Mouse (Mus musculus): ENCODE data around the gene Gpha2. TPM values are rescaled to one million over a fixed set of nuclear protein-coding genes. Genes with fewer than 3 reads are reported as not detected.

The Gpha2 gene
- polyA plus RNA-seq, 1 experiment, result not detected

DNA sequence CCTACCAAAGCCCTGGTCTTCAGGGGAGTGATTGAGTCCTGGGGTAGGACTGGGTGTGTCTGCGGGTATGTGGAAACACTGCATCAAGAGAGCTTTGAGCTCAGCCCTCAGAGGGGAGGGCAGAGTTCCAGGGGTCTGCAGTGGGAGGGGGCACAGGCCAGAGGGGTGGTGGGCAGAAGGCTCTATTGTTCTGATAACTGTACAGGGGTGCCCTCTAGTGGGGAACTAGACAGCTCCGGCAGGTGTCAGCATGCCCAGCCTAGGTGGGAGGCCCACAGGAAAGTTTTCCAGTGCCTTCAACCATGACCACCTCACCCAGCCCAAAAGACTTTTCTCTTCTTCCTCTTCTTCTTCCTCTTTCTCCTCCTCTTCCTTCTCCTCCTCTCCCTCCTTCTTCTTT lies 34.2 kb downstream of the Gpha2 start:
- 67% methylated on average over 2 of the region's 2 CpGs for WGBS

DNA sequence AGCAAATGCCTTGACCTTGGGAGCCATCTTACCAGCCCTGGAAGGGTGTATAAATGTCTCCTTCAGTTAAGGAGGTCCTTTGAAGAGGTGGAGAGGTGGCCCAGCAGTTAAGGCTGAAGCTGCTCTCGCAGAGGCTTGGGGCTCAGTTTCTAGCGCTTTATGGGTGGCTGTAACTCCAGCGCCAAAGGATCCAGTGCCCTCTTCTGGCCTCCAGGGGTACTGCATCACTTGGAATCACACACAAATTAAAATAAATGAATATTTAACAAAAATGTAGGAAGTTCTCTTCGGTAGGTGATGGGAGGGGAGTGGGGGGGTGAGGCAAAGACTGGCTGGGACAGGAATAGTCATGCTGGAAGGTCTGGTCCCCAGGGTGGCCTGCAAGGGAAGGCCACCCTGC lies 34.8 kb downstream of the Gpha2 start:
- Histone ChIP-seq H3K4me1 (ENCODE audit: control insufficient read depth, insufficient read depth, low read length) (peaks cover 5% of the 10 kb centered on the region), H3K27ac (ENCODE audit: insufficient read depth, low read depth, low read length) (no peak overlapping the region), H3K4me3 (ENCODE audit: insufficient read depth, low read depth, low read length) (no peak overlapping the region)
- WGBS, result 76% methylated on average over 4 of the region's 4 CpGs
- TF ChIP-seq CTCF (IDR thresholded peaks at IDR 0.05; ENCODE audit: insufficient read depth, low read depth, low read length) (peak; percentile 38; the same call in 1 of the 2 replicates), POLR2A (IDR thresholded peaks at IDR 0.05; ENCODE audit: insufficient read depth, low read depth, low read length) (no peak)

More for the DNA sequence above, 34.2 kb downstream of the Gpha2 start:
- H3K4me1 ChIP-seq (ENCODE audit: control insufficient read depth, insufficient read depth, low read length), result peaks cover 5% of the 10 kb centered on the region
- H3K4me3 ChIP-seq (ENCODE audit: insufficient read depth, low read depth, low read length), result no peak overlapping the region
- TF ChIP-seq POLR2A (IDR thresholded peaks at IDR 0.05; ENCODE audit: insufficient read depth, low read depth, low read length), result no peak
- no peak for TF ChIP-seq CTCF (IDR thresholded peaks at IDR 0.05; ENCODE audit: insufficient read depth, low read depth, low read length)
- H3K27ac ChIP-seq (ENCODE audit: insufficient read depth, low read depth, low read length), result no peak overlapping the region

GRCm38 (mm10) chr19:6261379-6261778 lies 35.2 kb downstream of the Gpha2 start:
- H3K4me1 ChIP-seq (ENCODE audit: control insufficient read depth, insufficient read depth, low read length), result peaks cover 5% of the 10 kb centered on the region
- H3K27ac ChIP-seq (ENCODE audit: insufficient read depth, low read depth, low read length), result no peak overlapping the region
- no peak overlapping the region for H3K4me3 ChIP-seq (ENCODE audit: insufficient read depth, low read depth, low read length)
- WGBS, result 96% methylated on average over 14 of the region's 14 CpGs
- TF ChIP-seq CTCF (IDR thresholded peaks at IDR 0.05; ENCODE audit: insufficient read depth, low read depth, low read length), result no peak
- no peak for TF ChIP-seq POLR2A (IDR thresholded peaks at IDR 0.05; ENCODE audit: insufficient read depth, low read depth, low read length)

- Histone ChIP-seq H3K4me1 (ENCODE audit: control insufficient read depth, insufficient read depth, low read length) (peaks cover 5% of the 10 kb centered on the region), H3K27ac (ENCODE audit: insufficient read depth, low read depth, low read length) (no peak overlapping the region), H3K4me3 (ENCODE audit: insufficient read depth, low read depth, low read length) (no peak overlapping the region)
- no peak for TF ChIP-seq POLR2A (IDR thresholded peaks at IDR 0.05; ENCODE audit: insufficient read depth, low read depth, low read length)
- peak; percentile 90 for TF ChIP-seq CTCF (IDR thresholded peaks at IDR 0.05; ENCODE audit: insufficient read depth, low read depth, low read length)
- WGBS, result 59% methylated on average over 7 of the region's 7 CpGs
Measured at GRCm38 (mm10) chr19:6262222-6262621, 36.0 kb downstream of the Gpha2 start.

- Histone ChIP-seq H3K4me1 (ENCODE audit: control insufficient read depth, insufficient read depth, low read length) (peaks cover 5% of the 10 kb centered on the region), H3K4me3 (ENCODE audit: insufficient read depth, low read depth, low read length) (no peak overlapping the region), H3K27ac (ENCODE audit: insufficient read depth, low read depth, low read length) (no peak overlapping the region)
- 91% methylated on average over 8 of the region's 8 CpGs for WGBS
- TF ChIP-seq CTCF (IDR thresholded peaks at IDR 0.05; ENCODE audit: insufficient read depth, low read depth, low read length), result no peak
- no peak for TF ChIP-seq POLR2A (IDR thresholded peaks at IDR 0.05; ENCODE audit: insufficient read depth, low read depth, low read length)
Measured at GRCm38 (mm10) chr19:6262839-6263433, 36.8 kb downstream of the Gpha2 start.

- peaks cover 5% of the 10 kb centered on the region for H3K4me1 ChIP-seq (ENCODE audit: control insufficient read depth, insufficient read depth, low read length)
- WGBS, result 69% methylated on average over 9 of the region's 9 CpGs
Measured at GRCm38 (mm10) chr19:6264200-6264599, 38.0 kb downstream of the Gpha2 start.

DNA sequence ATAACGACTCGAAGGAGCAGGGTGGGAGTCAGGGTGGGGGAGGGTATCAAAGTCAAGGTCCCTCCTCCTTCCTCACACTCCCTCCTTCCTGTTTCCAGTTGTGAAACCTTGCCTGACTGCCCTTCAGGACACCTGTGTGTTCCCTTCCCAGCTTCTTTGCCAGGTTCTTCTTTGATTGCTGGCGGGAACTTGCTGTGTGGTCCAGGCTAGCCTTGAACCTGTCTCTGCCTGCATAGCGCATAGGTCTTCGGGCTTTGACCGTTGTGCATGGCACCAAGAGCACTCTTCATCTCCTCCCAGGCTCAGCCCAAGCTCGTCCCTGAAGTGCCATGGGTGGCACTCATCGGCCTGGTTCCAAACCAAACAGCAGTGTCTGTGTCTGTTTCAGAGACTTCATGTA lies 38.8 kb downstream of the Gpha2 start:
- H3K4me3 ChIP-seq (ENCODE audit: insufficient read depth, low read depth, low read length), result no peak overlapping the region
- H3K27ac ChIP-seq (ENCODE audit: insufficient read depth, low read depth, low read length), result no peak overlapping the region
- peaks cover 5% of the 10 kb centered on the region for H3K4me1 ChIP-seq (ENCODE audit: control insufficient read depth, insufficient read depth, low read length)
- TF ChIP-seq CTCF (IDR thresholded peaks at IDR 0.05; ENCODE audit: insufficient read depth, low read depth, low read length) (no peak), POLR2A (IDR thresholded peaks at IDR 0.05; ENCODE audit: insufficient read depth, low read depth, low read length) (no peak)
- WGBS, result 91% methylated on average over 8 of the region's 8 CpGs

More at GRCm38 (mm10) chr19:6264200-6264599, 38.0 kb downstream of the Gpha2 start:
- Histone ChIP-seq H3K4me3 (ENCODE audit: insufficient read depth, low read depth, low read length) (no peak overlapping the region), H3K27ac (ENCODE audit: insufficient read depth, low read depth, low read length) (no peak overlapping the region)
- TF ChIP-seq POLR2A (IDR thresholded peaks at IDR 0.05; ENCODE audit: insufficient read depth, low read depth, low read length) (no peak), CTCF (IDR thresholded peaks at IDR 0.05; ENCODE audit: insufficient read depth, low read depth, low read length) (no peak)

GRCm38 (mm10) chr19:6265727-6266182 lies 39.6 kb downstream of the Gpha2 start:
- Histone ChIP-seq H3K4me1 (ENCODE audit: control insufficient read depth, insufficient read depth, low read length) (peaks cover 5% of the 10 kb centered on the region), H3K27ac (ENCODE audit: insufficient read depth, low read depth, low read length) (no peak overlapping the region), H3K4me3 (ENCODE audit: insufficient read depth, low read depth, low read length) (no peak overlapping the region)
- WGBS, result 65% methylated on average over 6 of the region's 6 CpGs
- TF ChIP-seq POLR2A (IDR thresholded peaks at IDR 0.05; ENCODE audit: insufficient read depth, low read depth, low read length) (no peak), CTCF (IDR thresholded peaks at IDR 0.05; ENCODE audit: insufficient read depth, low read depth, low read length) (no peak)

GRCm38 (mm10) chr19:6267306-6268169 lies 41.4 kb downstream of the Gpha2 start:
- WGBS, result 69% methylated on average over 11 of the region's 11 CpGs
- no peak overlapping the region for H3K4me3 ChIP-seq (ENCODE audit: insufficient read depth, low read depth, low read length)
- H3K27ac ChIP-seq (ENCODE audit: insufficient read depth, low read depth, low read length), result no peak overlapping the region
- H3K4me1 ChIP-seq (ENCODE audit: control insufficient read depth, insufficient read depth, low read length), result peaks cover 5% of the 10 kb centered on the region
- TF ChIP-seq CTCF (IDR thresholded peaks at IDR 0.05; ENCODE audit: insufficient read depth, low read depth, low read length), result no peak

Measured in olfactory bulb, adult 2 months (tissue).